Mouse (Mus musculus) lung, postnatal 36 days (tissue): Measurements from ENCODE around the gene Gm3047.
"Not testable (repeated sequence)": the region's sequence is repeated elsewhere in the genome, so short reads cannot be mapped to it uniquely, and the experiment has no call there.

ENCODE experiments used
- DNase-seq: peaks from one replicate; pipeline ENCODE4 v3.0.0; 2022; ENCODE audit warnings: mixed read lengths

The Gm3047 gene

GRCm38 (mm10) chr14:4555105-4555504, at the start of gene Gm3047:
Gm3047 (plus strand) TSS chr14:4555405.
- not testable (repeated sequence) for DNase-seq
